36 mouse cellular contexts compared by ENCODE assay signal in genomic region chr2:164366947-164367346, GRCm38 (mm10). TPM values are rescaled to one million over a fixed set of nuclear protein-coding genes. Genes with fewer than 3 reads are reported as not detected.
A peak's percentile ranks its signal among the peaks of the same experiment; 100 is the strongest.
DNase-seq lines count a peak whose midpoint lies in the region; ATAC-seq and TF ChIP-seq lines count a peak whose summit lies in the region.
"Had no signal": no experiment of that assay in that cellular context is flagged by ENCODE, and none has a peak within 500 bp of the region (broad histone marks: within the 10 kb centered on the region; RNA-seq: fewer than 3 reads in every experiment).

No protein-coding gene starts in this region.

- WGBS in midbrain, embryonic 11.5 days, result 76% methylated on average over 3 of the region's 3 CpGs
- 80% methylated on average over 3 of the region's 3 CpGs for WGBS in midbrain, embryonic 14.5 days

- TF ChIP-seq POLR2A in brain, embryonic 14.5 days (IDR thresholded peaks at IDR 0.05; ENCODE audit: borderline replicate concordance, extremely low read depth, insufficient read depth, insufficient read length, poor library complexity, severe bottlenecking), result no peak

- H3K9ac ChIP-seq in midbrain, embryonic 11.5 days (ENCODE audit: low read length), result no peak overlapping the region
- no peak overlapping the region for H3K9ac ChIP-seq in midbrain, embryonic 14.5 days (replicated peaks; ENCODE audit: low read length)
- H3K9ac ChIP-seq: embryonic facial prominence, embryonic 13.5 days; forebrain, embryonic 12.5 days; forebrain, postnatal 0 days; heart, embryonic 13.5 days; hindbrain, embryonic 12.5 days; hindbrain, embryonic 15.5 days had no signal

- H3K27ac ChIP-seq in midbrain, embryonic 11.5 days (ENCODE audit: low read depth, low read length), result no peak overlapping the region
- no peak overlapping the region for H3K27ac ChIP-seq in midbrain, embryonic 14.5 days (replicated peaks; ENCODE audit: low read depth, low read length)
- H3K27ac ChIP-seq: embryonic facial prominence, embryonic 10.5 days; embryonic facial prominence, embryonic 13.5 days; forebrain, embryonic 12.5 days; gastrocnemius, adult 2 months; heart, embryonic 13.5 days; hindbrain, embryonic 12.5 days; hindbrain, embryonic 15.5 days had no signal

- H3K4me3 ChIP-seq in midbrain, embryonic 11.5 days (ENCODE audit: low read depth, low read length), result no peak overlapping the region
- H3K4me3 ChIP-seq in midbrain, embryonic 14.5 days (replicated peaks; ENCODE audit: low read depth, low read length), result no peak overlapping the region
- H3K4me3 ChIP-seq: embryonic facial prominence, embryonic 10.5 days; embryonic facial prominence, embryonic 13.5 days; erythroblast, embryonic 14.5 days; forebrain, embryonic 12.5 days; gastrocnemius, adult 2 months; heart, embryonic 13.5 days; hindbrain, embryonic 12.5 days; hindbrain, embryonic 15.5 days had no signal

- H3K27me3 ChIP-seq in midbrain, embryonic 11.5 days (ENCODE audit: control insufficient read depth, insufficient read depth, low read length), result no peaks in the 10 kb centered on the region
- no peaks in the 10 kb centered on the region for H3K27me3 ChIP-seq in midbrain, embryonic 14.5 days (ENCODE audit: control insufficient read depth, insufficient read depth, low read length)
- H3K27me3 ChIP-seq: hindbrain, embryonic 12.5 days; hindbrain, embryonic 15.5 days; Patski had no signal

- H3K4me1 ChIP-seq in midbrain, embryonic 11.5 days (ENCODE audit: control insufficient read depth, insufficient read depth, low read length), result no peaks in the 10 kb centered on the region
- no peaks in the 10 kb centered on the region for H3K4me1 ChIP-seq in midbrain, embryonic 14.5 days (ENCODE audit: control insufficient read depth, insufficient read depth, low read length)
- H3K4me1 ChIP-seq: embryonic facial prominence, embryonic 10.5 days; embryonic facial prominence, embryonic 13.5 days; forebrain, embryonic 12.5 days; heart, embryonic 13.5 days; hindbrain, embryonic 12.5 days; hindbrain, embryonic 15.5 days had no signal

- ATAC-seq in midbrain, embryonic 11.5 days (ENCODE audit: low FRiP score), result no peak
- ATAC-seq in midbrain, embryonic 14.5 days (ENCODE audit: low FRiP score, low TSS enrichment), result no peak
- ATAC-seq in granulocyte monocyte progenitor cell, adult 5-6 weeks (replicated peaks; ENCODE audit: poor library complexity, severe bottlenecking), result no peak
- no peak for ATAC-seq in inflammation-experienced regulatory T-cells, adult 6 months
- ATAC-seq: CD4-positive, CD25-positive, alpha-beta regulatory T cell, adult 4 months; forebrain, postnatal 0 days; intestine, embryonic 16.5 days; Patski had no signal

- no peaks in the 10 kb centered on the region for H3K36me3 ChIP-seq in midbrain, embryonic 11.5 days (ENCODE audit: control insufficient read depth, insufficient read depth, low read length)
- no peaks in the 10 kb centered on the region for H3K36me3 ChIP-seq in midbrain, embryonic 14.5 days (ENCODE audit: control insufficient read depth, insufficient read depth, low read length)
- H3K36me3 ChIP-seq: embryonic facial prominence, embryonic 10.5 days; embryonic facial prominence, embryonic 13.5 days; forebrain, embryonic 12.5 days; heart, embryonic 13.5 days; hindbrain, embryonic 12.5 days; hindbrain, embryonic 15.5 days had no signal

- no peak for TF ChIP-seq CTCF in brain, embryonic 14.5 days (IDR thresholded peaks at IDR 0.05; ENCODE audit: borderline replicate concordance, extremely low read depth, insufficient read depth, insufficient read length)

- peak; percentile 15 for DNase-seq in heart, postnatal 4 days
- no peak for DNase-seq in heart, adult 8-10 months (ENCODE audit: low spot score)
- DNase-seq in midbrain, embryonic 11.5 days (ENCODE audit: low spot score, missing footprints), result peak; percentile 39
- DNase-seq in midbrain, embryonic 14.5 days, result no peak
- DNase-seq in brain, embryonic 14.5 days (ENCODE audit: low read depth), result peak; percentile 52
- DNase-seq: adrenal gland, postnatal 10 days; adrenal gland, postnatal 36 days; cerebellum, adult 11-12 months; cerebellum, adult 8-10 months; cerebellum, postnatal 10 days; cerebellum, postnatal 36 days; embryo, embryonic 11 days; forebrain, postnatal 0 days; gastrocnemius, adult 2 months; gastrocnemius, postnatal 14 days; kidney, adult 18-20 months had no signal

- no peak overlapping the region for H3K4me2 ChIP-seq in midbrain, embryonic 11.5 days
- no peak overlapping the region for H3K4me2 ChIP-seq in midbrain, embryonic 14.5 days (ENCODE audit: low read length)
- H3K4me2 ChIP-seq: embryonic facial prominence, embryonic 13.5 days; forebrain, embryonic 12.5 days; heart, embryonic 13.5 days; hindbrain, embryonic 12.5 days; hindbrain, embryonic 15.5 days had no signal

- H3K9me3 ChIP-seq in midbrain, embryonic 11.5 days (ENCODE audit: control insufficient read depth, low read length), result no peaks in the 10 kb centered on the region
- no peaks in the 10 kb centered on the region for H3K9me3 ChIP-seq in midbrain, embryonic 14.5 days (ENCODE audit: control insufficient read depth, low read length)
- H3K9me3 ChIP-seq: embryonic facial prominence, embryonic 10.5 days; embryonic facial prominence, embryonic 13.5 days; forebrain, embryonic 12.5 days; heart, embryonic 13.5 days; hindbrain, embryonic 12.5 days; hindbrain, embryonic 15.5 days had no signal

RNA-seq across cellular contexts. Expression of gene Slpi, which starts 21.9 kb away (rescaled TPM):
- total RNA-seq in heart, postnatal 4 days (2021), result under 1 TPM; 0.41 to 0.83 TPM
- 100 to 1,000 TPM in 1 of 4 experiments, 1 to 10 TPM in 3; 1.1 to 110 (median 2.3) TPM for total RNA-seq in heart, adult 8-10 months (2022)
- 0.37 and 0.52 TPM in 2 replicates for polyA plus RNA-seq in midbrain, embryonic 11.5 days (2014; fragmentation: Nextera tagmentation; extraction: Ambion mirVana)
- polyA plus RNA-seq in midbrain, embryonic 14.5 days (2014; fragmentation: Nextera tagmentation; extraction: Ambion mirVana), result not detected in 2 replicates
- polyA plus RNA-seq in brain, embryonic 14.5 days (2012; rRNA removed), result 0.22 TPM in 1 of 2 replicates, not detected in the other
- 228 and 251 TPM in 2 replicates for total RNA-seq in granulocyte monocyte progenitor cell, adult 5-6 weeks (2014; fragmentation: Nextera tagmentation)
- 46.7 and 49.3 TPM in 2 replicates for total RNA-seq in granulocyte monocyte progenitor cell, adult 5-6 weeks (2017)
- 1 to 10 TPM; 3.3 to 7.1 (median 3.8) TPM for polyA plus RNA-seq in inflammation-experienced regulatory T-cells, adult 6 months (2017; shearing (Covaris generic))
- total RNA-seq: forebrain, postnatal 0 days; MEL had no signal
- polyA plus RNA-seq: erythroblast, embryonic 14.5 days had no signal

RNA-seq across cellular contexts. Expression of gene Svs5, which starts 34.4 kb away (rescaled TPM):
- total RNA-seq in heart, postnatal 4 days (2021), result not detected
- not detected for total RNA-seq in heart, adult 8-10 months (2022)
- not detected in 2 replicates for polyA plus RNA-seq in midbrain, embryonic 11.5 days (2014; fragmentation: Nextera tagmentation; extraction: Ambion mirVana)
- polyA plus RNA-seq in midbrain, embryonic 14.5 days (2014; fragmentation: Nextera tagmentation; extraction: Ambion mirVana), result not detected in 2 replicates
- not detected in 2 replicates for polyA plus RNA-seq in brain, embryonic 14.5 days (2012; rRNA removed)
- not detected in 2 replicates for total RNA-seq in granulocyte monocyte progenitor cell, adult 5-6 weeks (2014; fragmentation: Nextera tagmentation)
- not detected in 2 replicates for total RNA-seq in granulocyte monocyte progenitor cell, adult 5-6 weeks (2017)
- polyA plus RNA-seq in inflammation-experienced regulatory T-cells, adult 6 months (2017; shearing (Covaris generic)), result not detected
- total RNA-seq: forebrain, postnatal 0 days; gastrocnemius, adult 2 months; gastrocnemius, postnatal 14 days; heart, postnatal 14 days; hematopoietic stem cell, adult 5-6 weeks; MEL had no signal
- polyA plus RNA-seq: C2C12; CD4-positive, CD25-positive, alpha-beta regulatory T cell, adult 4 months; cortical plate, adult 2 months; embryonic facial prominence, embryonic 10.5 days; embryonic facial prominence, embryonic 13.5 days; erythroblast, embryonic 14.5 days; forebrain, embryonic 12.5 days; forebrain, postnatal 0 days; frontal cortex, adult 2 months; heart, embryonic 13.5 days; heart, embryonic 16.5 days; hindbrain, embryonic 12.5 days; hindbrain, embryonic 15.5 days; intestine, embryonic 16.5 days; Patski had no signal

RNA-seq across cellular contexts. Expression of gene Rbpjl, which starts 36.0 kb away (rescaled TPM):
- total RNA-seq in heart, postnatal 4 days (2021), result not detected
- not detected for total RNA-seq in heart, adult 8-10 months (2022)
- polyA plus RNA-seq in midbrain, embryonic 11.5 days (2014; fragmentation: Nextera tagmentation; extraction: Ambion mirVana), result not detected in 2 replicates
- polyA plus RNA-seq in midbrain, embryonic 14.5 days (2014; fragmentation: Nextera tagmentation; extraction: Ambion mirVana), result not detected in 2 replicates
- 0.04 and 0.10 TPM in 2 replicates for polyA plus RNA-seq in brain, embryonic 14.5 days (2012; rRNA removed)
- total RNA-seq in granulocyte monocyte progenitor cell, adult 5-6 weeks (2014; fragmentation: Nextera tagmentation), result not detected in 2 replicates
- total RNA-seq in granulocyte monocyte progenitor cell, adult 5-6 weeks (2017), result not detected in 2 replicates
- not detected for polyA plus RNA-seq in inflammation-experienced regulatory T-cells, adult 6 months (2017; shearing (Covaris generic))
- total RNA-seq: adrenal gland, adult 18-20 months; adrenal gland, postnatal 36 days; forebrain, postnatal 0 days; gastrocnemius, adult 2 months; heart, postnatal 14 days; hematopoietic stem cell, adult 5-6 weeks; MEL had no signal
- polyA plus RNA-seq: CD4-positive, CD25-positive, alpha-beta regulatory T cell, adult 4 months; embryonic facial prominence, embryonic 10.5 days; erythroblast, embryonic 14.5 days had no signal

RNA-seq across cellular contexts. Expression of gene Matn4, which starts 38.0 kb away (rescaled TPM):
- 1 to 10 TPM; 1.8 TPM for total RNA-seq in heart, postnatal 4 days (2021)
- total RNA-seq in heart, adult 8-10 months (2022), result under 1 TPM; 0.25 to 0.50 (median 0.29) TPM
- polyA plus RNA-seq in midbrain, embryonic 11.5 days (2014; fragmentation: Nextera tagmentation; extraction: Ambion mirVana), result 0.10 and 0.23 TPM in 2 replicates
- not detected in 2 replicates for polyA plus RNA-seq in midbrain, embryonic 14.5 days (2014; fragmentation: Nextera tagmentation; extraction: Ambion mirVana)
- polyA plus RNA-seq in brain, embryonic 14.5 days (2012; rRNA removed), result 1.8 and 2.5 TPM in 2 replicates
- total RNA-seq in granulocyte monocyte progenitor cell, adult 5-6 weeks (2014; fragmentation: Nextera tagmentation), result not detected in 2 replicates
- not detected in 2 replicates for total RNA-seq in granulocyte monocyte progenitor cell, adult 5-6 weeks (2017)
- polyA plus RNA-seq in inflammation-experienced regulatory T-cells, adult 6 months (2017; shearing (Covaris generic)), result under 1 TPM in 1 of 3 experiments, not detected in 2; 0.21 TPM
- total RNA-seq: hematopoietic stem cell, adult 5-6 weeks; MEL had no signal
- polyA plus RNA-seq: CD4-positive, CD25-positive, alpha-beta regulatory T cell, adult 4 months; erythroblast, embryonic 14.5 days had no signal

RNA-seq across cellular contexts. Expression of gene Svs6, which starts 50.4 kb away (rescaled TPM):
- total RNA-seq in heart, postnatal 4 days (2021), result not detected
- total RNA-seq in heart, adult 8-10 months (2022), result not detected
- not detected in 2 replicates for polyA plus RNA-seq in midbrain, embryonic 11.5 days (2014; fragmentation: Nextera tagmentation; extraction: Ambion mirVana)
- polyA plus RNA-seq in midbrain, embryonic 14.5 days (2014; fragmentation: Nextera tagmentation; extraction: Ambion mirVana), result not detected in 2 replicates
- polyA plus RNA-seq in brain, embryonic 14.5 days (2012; rRNA removed), result not detected in 2 replicates
- not detected in 2 replicates for total RNA-seq in granulocyte monocyte progenitor cell, adult 5-6 weeks (2014; fragmentation: Nextera tagmentation)
- not detected in 2 replicates for total RNA-seq in granulocyte monocyte progenitor cell, adult 5-6 weeks (2017)
- not detected for polyA plus RNA-seq in inflammation-experienced regulatory T-cells, adult 6 months (2017; shearing (Covaris generic))
- total RNA-seq: adrenal gland, adult 18-20 months; adrenal gland, postnatal 10 days; adrenal gland, postnatal 36 days; forebrain, postnatal 0 days; gastrocnemius, adult 2 months; gastrocnemius, postnatal 14 days; heart, postnatal 14 days; hematopoietic stem cell, adult 5-6 weeks; MEL had no signal
- polyA plus RNA-seq: C2C12; CD4-positive, CD25-positive, alpha-beta regulatory T cell, adult 4 months; cortical plate, adult 2 months; embryonic facial prominence, embryonic 10.5 days; embryonic facial prominence, embryonic 13.5 days; erythroblast, embryonic 14.5 days; forebrain, embryonic 12.5 days; forebrain, postnatal 0 days; frontal cortex, adult 2 months; heart, embryonic 13.5 days; heart, embryonic 16.5 days; hindbrain, embryonic 12.5 days; hindbrain, embryonic 15.5 days; intestine, embryonic 16.5 days; Patski had no signal

Comparison
In these comparisons a context has a peak if more than half of its experiments do, and no peak if none do; other contexts are left out.
1. DNase-seq: peak in heart, postnatal 4 days (single experiment), midbrain, embryonic 11.5 days (single experiment) and brain, embryonic 14.5 days (single experiment); none in heart, adult 8-10 months (single experiment) and midbrain, embryonic 14.5 days (single experiment).